ENCODE assay signal across 26 mouse cellular contexts in genomic region chr5:3324116-3324515, GRCm38 (mm10).
"Had no signal": no experiment of that assay in that cellular context is flagged by ENCODE, and none has a peak within 500 bp of the region (broad histone marks: within the 10 kb centered on the region; RNA-seq: fewer than 3 reads in every experiment).

No protein-coding gene starts in this region.

- ATAC-seq: forebrain, embryonic 13.5 days; forebrain, embryonic 14.5 days; forebrain, embryonic 15.5 days; forebrain, postnatal 0 days had no signal

- H3K9ac ChIP-seq: embryonic facial prominence, embryonic 12.5 days; embryonic facial prominence, embryonic 13.5 days; embryonic facial prominence, embryonic 15.5 days; forebrain, embryonic 12.5 days; forebrain, embryonic 13.5 days; forebrain, embryonic 15.5 days; forebrain, postnatal 0 days had no signal

- H3K27ac ChIP-seq: embryonic facial prominence, embryonic 10.5 days; embryonic facial prominence, embryonic 12.5 days; embryonic facial prominence, embryonic 13.5 days; embryonic facial prominence, embryonic 15.5 days; forebrain, embryonic 10.5 days; forebrain, embryonic 12.5 days; forebrain, embryonic 13.5 days; forebrain, embryonic 15.5 days; gastrocnemius, adult 2 months; heart, adult 2 months; heart, embryonic 10.5 days had no signal

- H3K4me3 ChIP-seq: embryonic facial prominence, embryonic 10.5 days; embryonic facial prominence, embryonic 12.5 days; embryonic facial prominence, embryonic 13.5 days; embryonic facial prominence, embryonic 15.5 days; erythroblast, embryonic 14.5 days; forebrain, embryonic 10.5 days; forebrain, embryonic 12.5 days; forebrain, embryonic 13.5 days; forebrain, embryonic 15.5 days; gastrocnemius, adult 2 months; heart, adult 2 months; heart, embryonic 10.5 days had no signal

- H3K36me3 ChIP-seq: embryonic facial prominence, embryonic 10.5 days; embryonic facial prominence, embryonic 12.5 days; embryonic facial prominence, embryonic 13.5 days; embryonic facial prominence, embryonic 15.5 days; forebrain, embryonic 10.5 days; forebrain, embryonic 12.5 days; forebrain, embryonic 15.5 days; heart, embryonic 10.5 days had no signal

- H3K27me3 ChIP-seq: embryonic facial prominence, embryonic 12.5 days; embryonic facial prominence, embryonic 13.5 days; embryonic facial prominence, embryonic 15.5 days; forebrain, embryonic 12.5 days; forebrain, embryonic 13.5 days; forebrain, embryonic 15.5 days had no signal

- H3K9me3 ChIP-seq: embryonic facial prominence, embryonic 10.5 days; embryonic facial prominence, embryonic 12.5 days; embryonic facial prominence, embryonic 13.5 days; embryonic facial prominence, embryonic 15.5 days; forebrain, embryonic 10.5 days; forebrain, embryonic 12.5 days; forebrain, embryonic 13.5 days; forebrain, embryonic 15.5 days; heart, embryonic 10.5 days had no signal

- H3K4me2 ChIP-seq: embryonic facial prominence, embryonic 12.5 days; embryonic facial prominence, embryonic 13.5 days; embryonic facial prominence, embryonic 15.5 days; forebrain, embryonic 12.5 days; forebrain, embryonic 13.5 days; forebrain, embryonic 15.5 days; heart, embryonic 11.5 days had no signal

- DNase-seq: cerebellum, adult 9-11 months; cerebellum, postnatal 10 days; cerebellum, postnatal 14 days; cerebellum, postnatal 25 days; cerebellum, postnatal 36 days; embryo, embryonic 11 days; forebrain, postnatal 0 days; gastrocnemius, adult 2 months; gastrocnemius, postnatal 10 days; gastrocnemius, postnatal 14 days; gastrocnemius, postnatal 25 days; gastrocnemius, postnatal 36 days; heart, adult 18-20 months; heart, adult 2 months had no signal

- H3K4me1 ChIP-seq: embryonic facial prominence, embryonic 10.5 days; embryonic facial prominence, embryonic 12.5 days; embryonic facial prominence, embryonic 13.5 days; embryonic facial prominence, embryonic 15.5 days; forebrain, embryonic 12.5 days; forebrain, embryonic 13.5 days; forebrain, embryonic 15.5 days had no signal
